Mouse (Mus musculus) G1E (cell line): ENCODE results near the gene Mtor. TPM values are rescaled to one million over a fixed set of nuclear protein-coding genes. Genes with fewer than 3 reads are reported as not detected.

ENCODE experiments used
- ATAC-seq: 2 replicates; pipeline ENCODE4 v1.8.0; 2016; ENCODE audit warnings: mild to moderate bottlenecking; ENCODE audit not compliant: insufficient number of reproducible peaks, poor library complexity, low FRiP score, severe bottlenecking; ENCODE audit errors: extremely low read depth
- DNase-seq: peaks from one replicate; pipeline ENCODE4 v3.0.0; 2012; ENCODE audit warnings: low spot score
- H3K27me3 ChIP-seq: 2 replicates; pipeline ENCODE4 v1.6.1; 2012; ENCODE audit warnings: mild to moderate bottlenecking, low read length, inconsistent platforms; ENCODE audit not compliant: insufficient read depth
- H3K36me3 ChIP-seq: replicated peaks from 2 replicates; pipeline ENCODE3; 2012; ENCODE audit warnings: mild to moderate bottlenecking, inconsistent platforms
- H3K4me1 ChIP-seq: 2 replicates; pipeline ENCODE4 v1.6.1; 2012; ENCODE audit warnings: low read depth, low read length, inconsistent platforms, mixed read lengths; ENCODE audit not compliant: insufficient read depth
- H3K4me3 ChIP-seq: 2 replicates; pipeline ENCODE4 v1.5.1; 2012; ENCODE audit warnings: low read depth, mild to moderate bottlenecking, inconsistent platforms, low read length, moderate library complexity, mixed read lengths
- H3K9me3 ChIP-seq: replicated peaks from 2 replicates; pipeline ENCODE4 v1.6.1; 2012; ENCODE audit warnings: inconsistent platforms
- CTCF ChIP-seq: IDR thresholded peaks from 2 replicates; pipeline ENCODE4 v1.5.1; 2012; ENCODE audit warnings: low read depth, low read length, inconsistent platforms, mixed read lengths
- GATA1 ChIP-seq: IDR thresholded peaks from 2 replicates; pipeline ENCODE4 v1.6.1; 2012; ENCODE audit warnings: borderline replicate concordance, low read length, inconsistent platforms, mixed read lengths
- GATA2 ChIP-seq: IDR thresholded peaks from 2 replicates; pipeline ENCODE4 v1.6.1; 2012; ENCODE audit warnings: low read depth, low read length, inconsistent platforms, borderline replicate concordance
- POLR2AphosphoS5 ChIP-seq: IDR thresholded peaks from 2 replicates; pipeline ENCODE4 v1.6.1; 2012; ENCODE audit warnings: low read depth, low read length, inconsistent platforms; ENCODE audit not compliant: insufficient replicate concordance
- TAL1 ChIP-seq: conservative IDR thresholded peaks from 2 replicates; pipeline ENCODE4 v1.6.1; 2012; ENCODE audit warnings: low read depth, low read length, inconsistent platforms, mixed read lengths
- polyA plus RNA-seq: library from polyadenylated mRNA; stranded (reverse); fragments of >175 nt; gene quantifications from 2 replicates; pipeline ENCODE4 v1.2.3, GENCODE M21; 2012
- total RNA-seq, 2 experiments: library from RNA; stranded (forward) in 1 of 2; stranded (reverse) in 1 of 2; fragments of 200-1000 nt in 1 of 2; fragments of >200 nt in 1 of 2; fragmentation: Nextera tagmentation in 1 of 2; gene quantifications; 2 replicates each; pipeline ENCODE4 v1.2.3; 2014 to 2017

The Mtor gene
- total and polyA plus RNA-seq, 3 experiments: 11.3 to 41.7 (median 13.8) TPM

DNA sequence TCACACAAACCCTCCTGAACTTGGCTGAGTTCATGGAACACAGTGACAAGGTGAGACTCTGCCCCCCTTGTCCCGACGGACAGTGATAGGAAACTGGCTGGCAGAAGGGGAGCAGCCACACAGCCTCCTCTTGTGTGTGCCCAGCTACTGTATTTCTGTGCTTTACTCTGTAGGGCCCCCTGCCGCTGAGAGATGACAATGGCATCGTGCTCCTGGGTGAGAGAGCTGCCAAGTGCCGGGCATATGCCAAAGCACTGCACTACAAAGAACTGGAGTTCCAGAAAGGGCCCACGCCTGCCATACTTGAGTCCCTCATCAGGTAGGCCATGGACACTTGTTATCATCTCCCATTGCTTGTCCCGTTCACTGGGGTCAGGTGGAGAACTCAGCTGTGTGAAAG is 43.0 kb downstream of the Mtor start:
- Histone ChIP-seq H3K27me3 (no peaks in the 10 kb centered on the region), H3K4me1 (no peaks in the 10 kb centered on the region), H3K9me3 (no peaks in the 10 kb centered on the region), H3K4me3 (no peak overlapping the region), H3K36me3 (peaks cover 91% of the 10 kb centered on the region)
- DNase-seq: no peak
- TF ChIP-seq GATA1 (no peak), GATA2 (no peak), CTCF (no peak), TAL1 (no peak), POLR2AphosphoS5 (no peak)
- no peak for ATAC-seq

DNA sequence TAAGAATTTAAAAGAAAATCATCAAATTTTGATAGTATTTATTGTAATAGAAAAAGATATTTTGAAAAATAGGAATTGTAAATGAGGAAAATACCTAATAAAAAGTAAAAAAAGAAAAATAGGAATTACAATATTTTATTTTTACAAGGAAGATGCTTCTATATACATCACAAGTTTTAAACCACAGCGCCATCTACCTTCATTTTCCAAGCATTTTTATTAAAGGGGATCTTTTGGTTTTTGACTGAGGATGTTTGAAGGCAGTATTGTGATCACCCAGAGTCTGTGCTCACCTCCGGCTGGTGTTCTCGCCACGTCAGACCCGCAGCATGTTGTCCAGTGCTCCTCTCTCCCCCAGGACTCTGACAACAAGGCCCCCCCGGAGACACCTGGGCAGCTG is 46.7 kb downstream of the Mtor start:
- Histone ChIP-seq H3K4me1 (no peaks in the 10 kb centered on the region), H3K27me3 (no peaks in the 10 kb centered on the region; the same call in 1 of the 2 replicates), H3K9me3 (no peaks in the 10 kb centered on the region), H3K36me3 (peaks cover 91% of the 10 kb centered on the region), H3K4me3 (no peak overlapping the region)
- no peak for ATAC-seq
- no peak for TF ChIP-seq POLR2AphosphoS5
- TF ChIP-seq GATA1: no peak
- no peak for TF ChIP-seq TAL1
- TF ChIP-seq GATA2: no peak
- DNase-seq: no peak

DNA sequence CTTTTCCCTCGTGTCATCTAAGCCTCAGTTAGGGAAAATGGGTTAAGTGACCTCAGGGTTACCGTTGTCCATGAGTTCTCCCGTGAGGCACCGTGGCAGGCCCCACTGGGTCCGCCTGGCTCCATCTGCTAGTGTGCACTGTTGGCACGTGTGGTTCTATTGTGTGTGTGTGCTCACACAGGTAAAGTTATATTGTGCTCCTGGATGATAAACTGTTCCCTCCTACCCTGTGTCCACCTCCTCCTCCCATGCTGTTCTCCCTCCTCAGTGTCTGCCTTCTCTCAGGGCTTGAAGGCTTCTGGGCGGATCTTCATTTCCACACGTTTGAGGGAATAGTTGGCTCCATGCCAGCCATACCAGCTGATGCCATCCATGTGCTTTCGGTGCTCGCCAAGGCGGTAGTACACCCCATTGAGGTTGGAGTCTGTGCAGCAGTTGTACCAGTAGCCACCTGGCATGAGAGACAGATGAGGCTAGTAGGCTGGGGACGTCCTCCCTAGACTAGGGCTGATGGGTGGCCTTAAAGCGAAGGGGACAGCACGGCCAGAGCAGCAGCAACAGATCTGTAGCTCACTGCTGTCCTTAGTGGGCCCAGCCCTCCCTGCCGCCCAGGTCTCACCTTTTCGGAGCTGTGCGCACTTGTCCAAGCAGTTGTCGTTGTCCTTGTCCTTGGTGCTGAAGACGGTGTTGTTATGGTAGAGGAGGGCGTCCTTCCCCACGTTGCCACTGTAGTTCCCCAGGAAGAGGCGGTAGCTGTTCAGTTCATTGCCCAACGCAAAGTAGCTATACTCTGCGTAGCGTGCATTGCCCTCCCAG is 47.7 kb downstream of the Mtor start:
- no peak for TF ChIP-seq CTCF
- TF ChIP-seq GATA2: no peak
- no peak for TF ChIP-seq POLR2AphosphoS5
- TF ChIP-seq GATA1: no peak
- TF ChIP-seq TAL1: no peak
- H3K27me3 ChIP-seq: no peaks in the 10 kb centered on the region; the same call in 1 of the 2 replicates
- no peak overlapping the region for H3K4me3 ChIP-seq
- no peaks in the 10 kb centered on the region for H3K9me3 ChIP-seq
- H3K36me3 ChIP-seq: peaks cover 91% of the 10 kb centered on the region
- H3K4me1 ChIP-seq: peaks cover 3% of the 10 kb centered on the region; the same call in 1 of the 2 replicates
- ATAC-seq (no peak), DNase-seq (no peak)

DNA sequence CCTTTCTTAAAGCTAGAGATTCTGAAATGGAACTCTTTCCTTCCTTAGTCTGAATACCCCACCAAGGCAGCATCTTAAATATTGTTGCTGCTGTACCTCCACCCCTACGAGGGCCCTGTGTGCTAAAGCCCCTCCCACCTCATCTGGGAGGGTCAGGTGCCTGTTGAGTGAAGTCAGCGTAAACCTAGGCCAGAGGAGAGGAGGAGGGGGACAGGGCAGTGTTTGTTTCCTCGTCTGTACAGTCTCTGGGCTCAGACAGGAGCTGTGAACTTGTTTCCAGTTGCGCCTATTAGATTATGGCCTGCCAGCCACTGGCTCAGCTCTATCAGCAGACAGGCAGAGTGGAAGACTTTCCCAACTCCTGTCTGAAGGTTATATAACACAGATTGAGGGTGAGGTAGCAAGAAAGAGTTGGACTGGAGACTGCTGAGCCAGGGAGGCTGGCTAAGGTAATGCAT is 52.0 kb downstream of the Mtor start, which contains the start of gene Angptl7:
TSS of gene Angptl7 (minus strand) at position 51 of the 458 bp plus-strand sequence.
- DNase-seq: no peak
- H3K9me3 ChIP-seq: no peaks in the 10 kb centered on the region
- no peaks in the 10 kb centered on the region; the same call in 1 of the 2 replicates for H3K27me3 ChIP-seq
- peaks cover 3% of the 10 kb centered on the region; the same call in 1 of the 2 replicates for H3K4me1 ChIP-seq
- H3K36me3 ChIP-seq: peaks cover 94% of the 10 kb centered on the region
- no peak for ATAC-seq
- no peak within 1 kb of the TSS for H3K4me3 ChIP-seq
- TF ChIP-seq TAL1: no peak
- TF ChIP-seq POLR2AphosphoS5: no peak
- no peak for TF ChIP-seq GATA1

DNA sequence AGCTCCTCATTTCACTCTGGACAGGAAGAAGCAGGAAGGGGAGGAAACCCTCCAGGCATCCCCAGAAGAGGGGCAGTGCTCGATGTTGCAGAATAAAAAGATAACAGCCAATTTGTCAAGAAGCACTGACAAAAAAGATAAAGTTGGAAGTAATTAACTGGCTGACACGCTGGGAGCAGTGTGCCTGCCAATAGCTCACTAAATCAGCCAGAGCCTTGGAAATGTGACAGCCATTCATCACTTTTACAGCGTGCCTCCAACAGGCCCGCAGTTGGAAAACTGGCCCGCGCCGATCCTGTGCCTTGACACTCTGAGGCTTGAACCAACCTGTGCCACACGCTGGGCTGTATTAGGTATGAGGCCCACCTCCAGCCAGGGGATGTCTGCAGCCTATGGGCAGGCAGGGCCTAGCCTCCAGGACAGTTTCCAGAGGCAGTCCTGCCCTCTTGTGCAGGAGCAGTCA is 56.1 kb downstream of the Mtor start:
- no peak for DNase-seq
- no peaks in the 10 kb centered on the region for H3K9me3 ChIP-seq
- ATAC-seq: no peak
- peaks cover 89% of the 10 kb centered on the region for H3K36me3 ChIP-seq
- H3K27me3 ChIP-seq: no peaks in the 10 kb centered on the region; the same call in 1 of the 2 replicates
- TF ChIP-seq GATA1: no peak
- no peak for TF ChIP-seq GATA2
- TF ChIP-seq POLR2AphosphoS5: no peak
- no peak for TF ChIP-seq CTCF
- no peak for TF ChIP-seq TAL1
- H3K4me3 ChIP-seq: no peak overlapping the region
- peaks cover 6% of the 10 kb centered on the region; the same call in 1 of the 2 replicates for H3K4me1 ChIP-seq

DNA sequence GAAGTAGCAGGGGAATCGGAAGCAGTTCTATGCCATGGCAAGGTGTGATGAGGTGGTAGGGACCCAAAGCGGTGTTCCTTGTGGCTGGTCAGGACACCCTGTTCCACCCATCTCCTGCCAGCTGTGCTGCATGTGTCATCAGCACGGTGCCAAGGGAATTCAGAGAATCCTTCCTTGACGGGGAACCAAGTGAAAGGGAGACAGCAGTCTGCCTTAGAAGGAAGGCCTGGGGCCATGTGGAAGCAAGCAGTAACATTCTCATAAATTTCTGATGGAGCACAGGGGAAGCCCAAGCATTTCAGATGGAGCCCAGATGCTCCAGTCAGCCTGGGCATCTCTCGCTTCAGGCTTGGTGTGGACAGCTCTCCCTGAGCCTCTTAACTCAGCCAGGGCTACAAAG is 59.2 kb downstream of the Mtor start:
- DNase-seq (no peak), ATAC-seq (no peak)
- no peaks in the 10 kb centered on the region for H3K9me3 ChIP-seq
- H3K4me3 ChIP-seq: no peak overlapping the region
- TF ChIP-seq TAL1 (no peak), GATA2 (no peak), CTCF (no peak), GATA1 (no peak), POLR2AphosphoS5 (no peak)
- peaks cover 82% of the 10 kb centered on the region for H3K36me3 ChIP-seq
- no peaks in the 10 kb centered on the region for H3K27me3 ChIP-seq
- H3K4me1 ChIP-seq: 0 out of 2 replicates have a peak, but pooled peaks cover 4% of the 10 kb centered on the region
